Mouse (Mus musculus) left cerebral cortex, postnatal 10 days (tissue): ENCODE measurements at regions not wholly inside any gene's neighbourhood (a gene's known extent, or its start where the extent isn't known, plus 50 kb on each side); places are given as distances from the start of the nearest gene placed in this dataset.

Source experiments
- DNase-seq, 2 experiments: peaks; one replicate each; pipeline ENCODE4 v3.0.0; 2021 to 2022; ENCODE audit warnings: low spot score in 2 of 2, mixed read lengths in 1 of 2; ENCODE audit errors: extremely low spot score in 1 of 2
- intact Hi-C: fragments of 180-260 bp; cut with DNase I; formaldehyde crosslinking; loops from one replicate; pipeline ENCODE4 v1.15.1; 2025

DNA sequence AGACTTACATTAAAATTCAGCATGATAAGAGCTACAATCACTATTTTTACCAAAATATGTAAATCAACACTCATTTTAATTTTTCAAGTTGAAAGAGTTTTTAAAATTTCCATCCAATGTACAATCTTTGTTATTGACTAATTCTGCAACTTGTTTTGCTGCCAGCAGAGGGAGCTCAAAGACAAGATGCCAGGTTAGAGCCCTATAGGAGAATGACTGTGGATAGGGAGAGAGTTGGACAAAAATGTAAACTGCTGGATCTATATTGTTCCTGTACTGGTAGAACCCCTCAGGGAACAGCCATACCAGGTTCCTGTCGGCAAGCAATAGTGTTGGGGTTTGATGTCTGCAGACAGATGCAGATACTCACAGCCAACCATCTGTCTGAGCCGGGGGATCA is 288.8 kb upstream of the 4930550L24Rik start:
- intact Hi-C loops, result loop anchor here (2.0 to 10.0 kb wide), 2 partner anchors 514 to 552 kb away; no protein-coding TSS in a partner anchor
- DNase-seq, result peak; percentile 18 to 39
